Comparison of ENCODE assay signal across 9 mouse cellular contexts in genomic region chr5:37893639-37894550, GRCm38 (mm10).
DNase-seq lines count a peak whose midpoint lies in the region; ATAC-seq and TF ChIP-seq lines count a peak whose summit lies in the region.
"Had no signal": no experiment of that assay in that cellular context is flagged by ENCODE, and none has a peak within 500 bp of the region (broad histone marks: within the 10 kb centered on the region; RNA-seq: fewer than 3 reads in every experiment).

No protein-coding gene starts in this region.

- 2% methylated on average over 36 of the region's 36 CpGs for WGBS in forebrain, embryonic 16.5 days
- WGBS in limb, embryonic 10.5 days, result under 1% methylated on average over 36 of the region's 36 CpGs
- WGBS in neural tube, embryonic 15.5 days, result 5% methylated on average over 36 of the region's 36 CpGs
- 22% methylated on average over 36 of the region's 36 CpGs for WGBS in cerebellum, adult 2 months

- no peak for TF ChIP-seq POLR2A in cerebellum, adult 2 months (IDR thresholded peaks at IDR 0.05; ENCODE audit: borderline replicate concordance, insufficient read depth, low read length)

- DNase-seq in kidney, postnatal 4 days, result peak; percentile 65 to 77
- no peak for DNase-seq in kidney, adult 11 months
- DNase-seq in limb, embryonic 10.5 days (ENCODE audit: low spot score), result peak; percentile 86
- DNase-seq in adrenal gland, postnatal 36 days, result no peak
- no peak for DNase-seq in cerebellum, adult 2 months
- no peak for DNase-seq in spleen, postnatal 10 days (ENCODE audit: low spot score in 2 of 2)

- no peak for ATAC-seq in forebrain, embryonic 16.5 days
- peak; percentile 34; the same call in 1 of the 2 replicates for ATAC-seq in neural tube, embryonic 15.5 days (ENCODE audit: low FRiP score)

- H3K27ac ChIP-seq in forebrain, embryonic 16.5 days (ENCODE audit: low read length), result no peak overlapping the region
- peak overlapping the region; percentile 75 for H3K27ac ChIP-seq in limb, embryonic 10.5 days
- H3K27ac ChIP-seq in neural tube, embryonic 15.5 days (replicated peaks), result no peak overlapping the region
- no peak overlapping the region for H3K27ac ChIP-seq in cerebellum, adult 2 months (ENCODE audit: insufficient read depth, low read length)

- no peaks in the 10 kb centered on the region for H3K36me3 ChIP-seq in forebrain, embryonic 16.5 days (ENCODE audit: control insufficient read depth, insufficient read depth)
- H3K36me3 ChIP-seq in limb, embryonic 10.5 days, result no peaks in the 10 kb centered on the region
- H3K36me3 ChIP-seq in neural tube, embryonic 15.5 days, result no peaks in the 10 kb centered on the region

- peaks cover 28% of the 10 kb centered on the region for H3K4me1 ChIP-seq in forebrain, embryonic 16.5 days (replicated peaks; ENCODE audit: control insufficient read depth, insufficient read depth, low read length)
- H3K4me1 ChIP-seq in limb, embryonic 10.5 days, result peaks cover 76% of the 10 kb centered on the region
- H3K4me1 ChIP-seq in neural tube, embryonic 15.5 days, result peaks cover 25% of the 10 kb centered on the region
- H3K4me1 ChIP-seq in cerebellum, adult 2 months (ENCODE audit: control insufficient read depth, insufficient read depth, low read length), result peaks cover 16% of the 10 kb centered on the region

- H3K27me3 ChIP-seq in forebrain, embryonic 16.5 days (replicated peaks; ENCODE audit: control insufficient read depth, insufficient read depth, low read length), result peaks cover 68% of the 10 kb centered on the region
- H3K27me3 ChIP-seq in limb, embryonic 10.5 days (ENCODE audit: low read depth, poor library complexity, severe bottlenecking), result peaks cover 100% of the 10 kb centered on the region
- H3K27me3 ChIP-seq in neural tube, embryonic 15.5 days (replicated peaks), result peaks cover 77% of the 10 kb centered on the region
- H3K27me3 ChIP-seq in cerebellum, adult 2 months (ENCODE audit: control insufficient read depth, insufficient read depth, low read length), result peaks cover 1% of the 10 kb centered on the region; the same call in 1 of the 2 replicates

- H3K9me3 ChIP-seq in forebrain, embryonic 16.5 days (ENCODE audit: control insufficient read depth, low read length), result no peaks in the 10 kb centered on the region
- no peaks in the 10 kb centered on the region for H3K9me3 ChIP-seq in limb, embryonic 10.5 days (replicated peaks)
- no peaks in the 10 kb centered on the region for H3K9me3 ChIP-seq in neural tube, embryonic 15.5 days (replicated peaks)

- no peak overlapping the region for H3K9ac ChIP-seq in forebrain, embryonic 16.5 days (replicated peaks; ENCODE audit: low read depth, low read length)
- 0 out of 2 replicates have a peak overlapping the region, but pooled peaks have one; percentile 10 for H3K9ac ChIP-seq in neural tube, embryonic 15.5 days (replicated peaks)

- peak overlapping the region; percentile 23 for H3K4me3 ChIP-seq in forebrain, embryonic 16.5 days (replicated peaks; ENCODE audit: low read length)
- peak overlapping the region; percentile 46 for H3K4me3 ChIP-seq in limb, embryonic 10.5 days
- peak overlapping the region; percentile 23 for H3K4me3 ChIP-seq in neural tube, embryonic 15.5 days (replicated peaks)
- H3K4me3 ChIP-seq in cerebellum, adult 2 months (replicated peaks; ENCODE audit: insufficient read depth, low read depth, low read length), result no peak overlapping the region
- H3K4me3 ChIP-seq: erythroblast, embryonic 14.5 days had no signal

- H3K4me2 ChIP-seq in forebrain, embryonic 16.5 days (ENCODE audit: low read length), result peak overlapping the region; percentile 46
- H3K4me2 ChIP-seq in neural tube, embryonic 15.5 days, result peak overlapping the region; percentile 53

- TF ChIP-seq CTCF in cerebellum, adult 2 months (IDR thresholded peaks at IDR 0.05; ENCODE audit: borderline replicate concordance, insufficient read depth, low read depth, low read length), result no peak

Comparison
In these comparisons a context has a peak if more than half of its experiments do, and no peak if none do; other contexts are left out.
1. DNase-seq: peak in kidney, postnatal 4 days (2 of 2) and limb, embryonic 10.5 days (single experiment); none in kidney, adult 11 months (single experiment), adrenal gland, postnatal 36 days (0 of 2), cerebellum, adult 2 months (0 of 2) and spleen, postnatal 10 days (0 of 2).